Mouse (Mus musculus): ENCODE data around the gene Myo9a. TPM values are rescaled to one million over a fixed set of nuclear protein-coding genes. Genes with fewer than 3 reads are reported as not detected.

Myo9a gene
- total RNA-seq (2015; ENCODE audit: low replicate concordance) (37.3 and 39.6 TPM in 2 replicates), total RNA-seq (2017; ENCODE audit: low replicate concordance) (38.5 and 40.3 TPM in 2 replicates)

- peak; percentile 84 for ATAC-seq (replicated peaks; ENCODE audit: low FRiP score, poor library complexity, severe bottlenecking)
These were observed at the start of gene Myo9a, which contains the start of gene Senp8 for GRCm38 (mm10) chr9:59750267-59751065. TSS of gene Myo9a (plus strand) at chr9:59750896. TSS of gene Senp8 (minus strand) at chr9:59750710.

GRCm38 (mm10) chr9:59701094-59701493 is 49.6 kb upstream of the Myo9a start:
- ATAC-seq (replicated peaks; ENCODE audit: low FRiP score, poor library complexity, severe bottlenecking), result no peak

DNA sequence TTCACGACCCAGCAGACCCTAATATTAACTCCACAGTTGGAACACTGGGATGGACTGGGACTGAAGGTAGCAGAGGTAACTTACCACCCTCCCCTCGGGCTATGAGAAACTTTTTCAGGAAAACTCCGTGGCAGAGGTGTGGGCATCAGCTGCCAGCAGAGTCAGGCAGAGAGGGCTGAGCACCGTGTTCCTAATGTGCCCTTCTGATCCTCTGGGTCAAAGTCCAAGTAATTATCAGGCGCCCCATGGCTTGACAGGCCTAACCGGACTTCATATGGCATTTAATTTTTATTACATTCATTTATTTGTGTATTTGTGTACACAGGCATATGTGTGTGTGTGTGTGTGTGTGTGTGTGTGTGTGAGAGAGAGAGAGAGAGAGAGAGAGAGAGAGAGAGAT is 47.6 kb upstream of the Myo9a start:
- no peak for ATAC-seq (replicated peaks; ENCODE audit: low FRiP score, poor library complexity, severe bottlenecking)

GRCm38 (mm10) chr9:59706850-59707825 is 43.6 kb upstream of the Myo9a start:
- ATAC-seq (replicated peaks; ENCODE audit: low FRiP score, poor library complexity, severe bottlenecking), result no peak

GRCm38 (mm10) chr9:59709225-59709624 is 41.5 kb upstream of the Myo9a start:
- no peak for ATAC-seq (replicated peaks; ENCODE audit: low FRiP score, poor library complexity, severe bottlenecking)

- ATAC-seq (replicated peaks; ENCODE audit: low FRiP score, poor library complexity, severe bottlenecking), result no peak
These were observed 34.3 kb upstream of the Myo9a start for GRCm38 (mm10) chr9:59716275-59716898.

- ATAC-seq (replicated peaks; ENCODE audit: low FRiP score, poor library complexity, severe bottlenecking), result no peak
These were observed 32.5 kb upstream of the Myo9a start for GRCm38 (mm10) chr9:59718237-59718636.

DNA sequence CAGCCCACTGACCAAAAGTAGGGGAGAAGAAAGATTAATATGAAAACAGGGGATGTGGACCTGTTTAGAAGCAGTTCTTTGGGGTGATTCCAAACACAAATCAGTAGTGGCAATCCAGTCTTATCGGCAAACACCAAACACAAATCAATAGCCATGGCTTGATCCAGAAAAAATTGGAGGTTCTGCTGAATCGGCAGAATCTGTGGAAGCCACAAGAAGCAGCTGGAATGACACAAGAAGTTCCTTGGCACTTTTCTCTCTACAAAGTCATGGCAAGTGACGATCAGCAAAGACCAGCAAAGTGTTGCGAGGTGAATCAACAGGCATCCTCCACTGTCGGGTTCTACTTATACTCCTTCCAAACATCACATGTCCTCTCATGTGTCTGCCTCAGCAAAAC is 29.6 kb upstream of the Myo9a start:
- ATAC-seq (replicated peaks; ENCODE audit: low FRiP score, poor library complexity, severe bottlenecking), result no peak

- peak; percentile 76 for ATAC-seq (replicated peaks; ENCODE audit: low FRiP score, poor library complexity, severe bottlenecking)
These were observed 27.5 kb upstream of the Myo9a start for GRCm38 (mm10) chr9:59723096-59723657.

- no peak for ATAC-seq (replicated peaks; ENCODE audit: low FRiP score, poor library complexity, severe bottlenecking)
These were observed 26.8 kb upstream of the Myo9a start for GRCm38 (mm10) chr9:59723791-59724442.

DNA sequence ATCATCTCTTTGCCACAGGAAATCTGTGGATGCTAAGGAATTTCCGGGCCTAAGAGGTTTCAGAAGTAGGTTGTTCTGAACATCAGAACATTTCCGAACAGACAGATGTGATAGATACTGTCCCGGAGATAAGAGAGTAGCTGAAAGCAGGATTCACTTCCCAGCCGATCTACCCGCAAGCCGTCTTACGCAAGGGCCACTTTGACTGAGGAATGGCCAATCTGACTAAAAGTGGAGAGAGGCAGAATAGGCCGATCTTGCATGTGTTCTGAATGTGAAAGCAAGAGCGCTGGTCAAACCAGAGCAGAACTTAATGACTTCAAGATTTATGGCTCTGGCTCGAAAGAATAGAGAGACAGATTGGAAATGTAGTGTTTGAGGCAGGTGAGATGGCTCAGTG is 25.2 kb upstream of the Myo9a start:
- no peak for ATAC-seq (replicated peaks; ENCODE audit: low FRiP score, poor library complexity, severe bottlenecking)

DNA sequence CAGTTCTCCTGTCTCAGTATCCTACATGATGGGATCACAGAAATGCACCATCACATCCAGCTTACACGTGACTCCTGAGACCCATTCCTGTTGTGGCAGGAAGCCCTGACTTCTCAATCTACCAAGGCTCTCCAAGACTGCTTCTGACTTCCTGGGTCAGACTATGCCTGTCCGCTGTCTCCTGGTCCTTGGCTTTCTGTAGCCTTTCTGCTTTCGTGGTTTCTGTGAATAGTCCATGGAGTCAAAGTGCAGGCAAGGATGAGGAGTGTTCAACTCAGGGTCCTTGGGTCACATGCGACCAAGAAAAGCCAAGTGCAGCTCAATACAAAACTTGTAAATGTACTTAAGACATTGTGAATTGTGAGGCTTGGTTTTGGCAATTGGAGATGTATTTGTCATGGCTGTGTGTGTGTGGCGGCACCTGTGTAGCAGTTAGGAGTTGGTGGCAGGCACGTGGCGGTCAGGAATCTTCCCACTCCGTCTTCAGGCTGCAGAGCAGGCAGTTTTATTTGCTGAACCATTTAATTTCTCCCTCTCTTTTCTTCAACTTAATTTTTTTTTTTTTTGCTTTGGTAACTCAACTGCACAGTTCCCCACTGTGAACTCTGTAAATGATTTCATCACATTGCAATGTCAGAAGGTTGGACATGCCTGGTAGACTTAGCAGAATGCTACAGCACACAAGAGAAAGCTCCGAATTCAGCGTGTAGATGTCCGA is 23.0 kb upstream of the Myo9a start:
- no peak for ATAC-seq (replicated peaks; ENCODE audit: low FRiP score, poor library complexity, severe bottlenecking)

GRCm38 (mm10) chr9:59731136-59731535 is 19.6 kb upstream of the Myo9a start:
- no peak for ATAC-seq (replicated peaks; ENCODE audit: low FRiP score, poor library complexity, severe bottlenecking)

GRCm38 (mm10) chr9:59733075-59733474 is 17.6 kb upstream of the Myo9a start:
- ATAC-seq (replicated peaks; ENCODE audit: low FRiP score, poor library complexity, severe bottlenecking), result no peak

DNA sequence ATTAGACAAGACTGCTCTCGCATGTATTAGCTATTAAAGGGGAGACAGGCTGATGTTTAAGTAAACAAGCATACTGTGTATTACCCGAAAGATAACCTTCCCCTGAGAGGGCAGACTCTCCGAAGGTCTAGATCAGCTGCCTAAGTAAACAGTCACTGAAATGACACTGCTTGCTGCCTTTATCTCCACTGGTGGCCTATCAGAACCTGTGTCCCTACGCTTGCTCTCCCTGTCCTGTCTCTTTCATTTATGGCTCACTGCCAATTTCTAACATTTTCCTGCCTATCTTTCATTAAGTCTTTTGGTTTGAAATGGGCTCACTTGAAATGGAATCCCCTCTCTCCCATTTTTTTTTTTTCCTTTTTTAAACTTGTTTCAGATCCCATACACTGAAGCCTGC is 15.3 kb upstream of the Myo9a start:
- no peak; the same call in 1 of the 2 replicates for ATAC-seq (replicated peaks; ENCODE audit: low FRiP score, poor library complexity, severe bottlenecking)

GRCm38 (mm10) chr9:59740593-59740992 is 10.1 kb upstream of the Myo9a start:
- no peak for ATAC-seq (replicated peaks; ENCODE audit: low FRiP score, poor library complexity, severe bottlenecking)

DNA sequence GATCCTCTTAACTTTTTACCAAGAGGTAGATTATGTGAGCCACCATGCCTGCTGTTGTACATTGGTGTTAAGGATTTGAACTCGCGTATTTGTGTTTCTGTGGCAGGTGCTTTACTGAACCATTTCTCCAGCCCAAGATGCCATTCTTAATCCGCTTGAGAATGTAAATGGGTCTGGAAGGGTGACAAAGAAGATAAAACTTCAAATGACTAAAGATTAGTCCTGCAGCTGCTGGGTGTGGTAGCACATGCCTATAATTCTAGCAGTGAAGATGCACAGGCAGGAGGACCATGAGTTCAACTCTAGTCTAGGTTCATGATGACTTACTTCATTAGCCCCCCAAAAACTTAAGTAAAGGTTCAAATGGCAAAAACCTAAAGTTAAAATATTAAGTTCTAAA is 6.8 kb upstream of the Myo9a start:
- ATAC-seq (replicated peaks; ENCODE audit: low FRiP score, poor library complexity, severe bottlenecking), result peak; percentile 55; the same call in 1 of the 2 replicates

DNA sequence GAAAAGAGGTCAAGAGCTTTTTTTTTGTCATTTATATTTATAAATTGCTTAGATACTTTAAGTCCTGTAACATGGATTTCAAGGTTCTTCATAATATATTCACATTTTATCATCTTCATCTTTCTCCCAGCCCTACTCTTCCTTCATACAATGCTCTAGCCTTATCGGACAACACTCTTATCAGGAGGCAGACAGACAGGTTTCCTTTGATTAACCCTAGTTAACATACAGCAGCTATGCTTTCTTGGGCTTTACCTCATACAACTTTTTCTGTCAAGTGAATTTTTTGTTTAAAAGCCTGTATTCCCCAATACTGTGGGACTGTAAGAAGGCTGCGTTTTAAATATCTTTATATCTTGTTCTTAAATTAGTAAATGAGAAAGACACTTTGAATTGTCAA is 2.3 kb upstream of the Myo9a start:
- no peak for ATAC-seq (replicated peaks; ENCODE audit: low FRiP score, poor library complexity, severe bottlenecking)

DNA sequence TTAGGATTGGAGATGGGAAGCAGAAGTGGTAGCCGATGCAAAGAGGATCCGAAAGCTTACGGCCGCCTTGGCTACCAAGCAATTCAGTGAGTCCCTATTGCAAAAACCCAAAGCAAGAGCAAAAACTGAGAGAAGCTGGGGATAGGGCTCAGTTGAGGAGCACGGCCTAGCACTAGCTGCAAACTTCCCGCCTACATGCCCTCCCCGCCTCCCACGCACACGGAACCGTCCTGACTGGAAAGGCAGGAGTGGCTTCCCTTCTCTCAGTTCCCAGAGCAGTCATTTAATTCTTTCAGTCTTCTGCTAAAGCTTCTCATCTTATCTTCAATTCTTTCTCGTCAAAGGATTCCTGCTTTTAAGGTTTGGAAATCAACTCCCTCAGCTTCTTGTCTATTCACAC is 1.7 kb upstream of the Myo9a start:
- ATAC-seq (replicated peaks; ENCODE audit: low FRiP score, poor library complexity, severe bottlenecking), result no peak

Measured in erythroid progenitor cell, adult 5-6 weeks (primary cell).